Mouse (Mus musculus) adrenal gland, postnatal 25 days (tissue): ENCODE results near the gene Gm45021. TPM values are rescaled to one million over a fixed set of nuclear protein-coding genes. Genes with fewer than 3 reads are reported as not detected.

Experiments
- DNase-seq: peaks from one replicate; pipeline ENCODE4 v3.0.0; 2021; ENCODE audit warnings: mixed read lengths
- total RNA-seq: library from RNA; stranded (reverse); gene quantifications from 2 replicates; pipeline ENCODE4 v1.2.3, GENCODE M21; 2021

Gene Gm45021
- total RNA-seq, 1 experiment from 2014 or later, result not detected

DNA sequence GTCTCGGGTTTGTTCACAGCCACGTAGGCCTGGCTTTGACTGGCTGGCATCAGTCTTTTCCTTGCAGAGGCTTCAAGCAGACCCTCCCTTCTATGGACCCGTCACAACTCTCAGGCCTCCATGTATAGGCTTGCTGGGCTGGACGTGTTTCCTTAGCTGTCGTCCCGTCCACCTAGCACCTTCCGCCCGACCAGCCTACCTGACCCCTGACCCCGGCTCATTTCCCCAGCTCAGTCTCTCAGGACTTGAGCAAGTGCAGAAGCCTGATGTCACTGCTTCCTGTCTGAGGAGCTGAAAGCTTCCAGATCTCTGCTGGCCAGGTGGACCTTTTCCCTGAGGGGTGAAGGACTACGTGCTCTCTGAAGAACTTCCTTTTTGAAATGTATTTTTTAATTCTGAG is 16.1 kb upstream of the Gm45021 start:
- no peak for DNase-seq

DNA sequence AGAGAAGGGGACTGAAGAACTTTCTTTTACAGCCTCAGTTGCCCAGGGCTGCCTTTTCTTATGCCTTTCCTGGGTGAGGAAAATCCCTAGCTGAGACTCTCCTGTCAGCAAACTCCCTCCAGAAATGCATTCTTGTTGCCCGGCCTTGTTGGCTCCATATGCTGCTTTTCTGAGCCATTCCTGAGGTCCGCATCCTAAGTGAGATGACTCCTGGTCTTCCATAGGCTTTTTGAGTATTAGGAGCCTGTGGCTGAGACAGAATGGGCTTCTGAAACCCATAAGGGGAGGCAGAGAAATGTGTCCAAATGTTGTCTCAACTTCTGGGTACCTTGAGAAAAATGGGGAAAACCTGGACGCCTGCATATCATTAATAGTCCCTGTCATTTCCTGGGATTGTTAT is 15.4 kb upstream of the Gm45021 start:
- DNase-seq, result no peak

DNA sequence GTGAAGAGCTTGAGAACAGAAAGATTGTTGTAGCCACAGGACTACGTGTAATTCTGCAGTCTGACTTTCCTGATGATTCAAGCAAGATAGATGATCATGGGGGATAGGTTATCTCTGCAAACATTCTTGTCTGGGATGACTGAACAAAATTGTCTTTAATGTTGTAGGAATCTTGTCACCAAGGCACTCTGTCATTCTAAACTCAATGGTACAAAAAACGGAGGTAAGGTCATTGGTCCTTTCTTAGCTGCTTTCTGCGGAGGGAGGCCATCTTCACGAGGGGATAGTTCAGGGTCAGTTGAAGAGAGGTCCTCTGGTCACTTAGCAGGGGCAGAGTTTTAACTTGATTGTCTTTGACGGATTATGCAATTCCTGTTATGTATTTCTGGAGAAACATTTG is 10.7 kb upstream of the Gm45021 start:
- DNase-seq, result no peak

DNA sequence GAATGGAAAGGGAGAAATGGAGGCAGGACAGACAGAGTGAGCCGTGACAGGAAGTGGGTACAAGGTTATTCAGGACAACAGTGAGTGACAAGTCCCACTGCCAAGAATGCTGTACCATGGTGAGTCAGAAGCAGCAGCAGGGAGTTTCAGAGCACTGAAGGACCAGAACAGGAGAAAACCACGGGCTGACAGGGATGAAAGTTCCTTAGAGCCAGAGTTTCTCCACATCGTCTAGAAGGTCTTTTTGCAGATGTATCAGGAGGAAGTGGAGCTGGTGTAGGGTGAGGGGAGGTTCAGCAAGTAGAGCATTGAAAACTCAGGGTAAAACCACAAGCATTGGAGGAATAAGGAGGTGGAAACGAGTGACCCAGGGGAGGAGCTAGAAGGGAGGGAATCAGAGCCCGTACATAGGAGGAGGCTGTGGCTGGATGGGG is 10.2 kb upstream of the Gm45021 start:
- no peak for DNase-seq

DNA sequence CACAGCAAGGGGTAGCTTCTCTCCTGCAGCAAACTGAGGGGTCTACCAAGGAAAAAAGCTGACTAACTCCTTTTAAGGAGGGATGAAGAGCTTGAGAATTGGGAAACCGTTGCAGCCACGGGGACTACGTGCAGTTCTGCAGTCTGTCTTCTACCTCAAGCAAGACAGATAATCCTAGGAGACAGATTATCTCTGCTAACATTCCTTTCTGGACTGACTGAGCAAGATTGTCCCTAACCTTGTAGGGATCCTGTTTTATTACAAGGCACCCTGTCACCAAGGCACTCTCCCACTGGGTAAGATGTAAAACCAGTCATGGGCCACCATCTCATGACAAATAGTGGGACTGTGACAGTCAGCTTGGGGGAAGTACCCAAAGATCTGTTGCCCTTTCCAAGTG is 8.2 kb upstream of the Gm45021 start:
- DNase-seq, result no peak

DNA sequence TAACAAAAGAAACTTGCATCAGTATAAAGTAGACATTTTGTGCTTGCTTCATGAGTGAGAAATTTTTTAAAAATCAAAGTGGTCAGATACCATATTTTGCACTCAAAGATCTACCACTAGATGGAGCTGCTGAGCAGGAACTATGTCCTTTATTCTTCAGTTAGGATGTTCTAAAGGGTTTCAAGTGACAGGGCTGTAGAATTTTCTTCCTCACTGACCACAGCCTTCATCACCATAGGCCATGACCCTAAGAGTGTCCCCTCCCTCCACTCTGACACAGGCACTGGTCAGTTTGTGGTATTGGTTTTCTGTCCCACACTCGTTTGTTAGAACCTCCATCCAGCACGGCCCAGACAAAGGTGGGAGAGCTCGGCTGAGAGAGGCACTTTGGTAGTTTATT is 7.4 kb upstream of the Gm45021 start:
- DNase-seq, result no peak

DNA sequence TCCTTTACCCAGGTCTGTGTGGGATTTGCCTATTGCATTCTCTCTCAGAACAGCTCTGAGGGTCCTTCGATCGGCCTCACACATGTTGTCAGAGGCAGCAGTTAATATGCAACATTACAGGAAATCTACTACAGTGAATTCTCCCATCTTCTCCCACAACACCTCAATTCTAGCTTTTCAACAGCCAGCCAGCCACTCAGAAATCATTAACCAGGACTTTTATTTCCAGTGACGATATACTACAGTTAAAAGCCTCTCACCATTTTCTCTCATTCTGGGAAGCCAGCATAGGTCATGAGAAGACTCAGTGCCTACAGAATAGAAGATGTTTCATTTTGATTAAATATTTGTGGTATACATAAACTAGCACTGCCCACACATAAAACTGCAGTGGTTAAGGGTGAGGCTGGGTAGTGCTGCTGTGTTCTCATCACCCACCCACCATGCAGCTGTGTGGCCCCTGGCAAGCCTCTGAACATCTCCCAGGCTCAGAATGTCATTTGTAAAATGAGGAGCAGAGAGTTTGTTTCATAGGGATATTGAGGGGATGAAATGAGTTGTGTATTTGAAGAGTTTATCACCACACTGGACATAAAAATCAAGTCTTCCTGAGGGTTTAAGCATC is 1.9 kb downstream of the Gm45021 start:
- no peak for DNase-seq

DNA sequence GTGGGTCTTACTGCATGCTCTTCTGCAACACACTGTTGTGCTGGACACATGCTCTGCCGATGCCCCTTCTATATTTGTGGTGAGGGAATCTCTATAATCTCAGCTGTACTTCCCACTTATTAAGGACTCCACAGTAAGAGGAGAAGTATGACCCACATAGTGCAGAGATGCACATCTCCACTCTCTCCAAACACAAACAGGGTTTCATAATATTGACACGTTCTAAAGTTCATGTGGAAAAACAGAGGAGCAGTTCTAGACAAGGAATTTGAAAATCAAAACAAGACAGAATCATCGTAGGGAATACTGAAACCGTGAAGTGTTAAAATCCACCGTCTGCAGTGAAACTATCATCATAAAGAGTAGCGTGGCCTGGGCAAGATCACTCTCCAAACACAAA is 2.5 kb downstream of the Gm45021 start:
- DNase-seq, result no peak

DNA sequence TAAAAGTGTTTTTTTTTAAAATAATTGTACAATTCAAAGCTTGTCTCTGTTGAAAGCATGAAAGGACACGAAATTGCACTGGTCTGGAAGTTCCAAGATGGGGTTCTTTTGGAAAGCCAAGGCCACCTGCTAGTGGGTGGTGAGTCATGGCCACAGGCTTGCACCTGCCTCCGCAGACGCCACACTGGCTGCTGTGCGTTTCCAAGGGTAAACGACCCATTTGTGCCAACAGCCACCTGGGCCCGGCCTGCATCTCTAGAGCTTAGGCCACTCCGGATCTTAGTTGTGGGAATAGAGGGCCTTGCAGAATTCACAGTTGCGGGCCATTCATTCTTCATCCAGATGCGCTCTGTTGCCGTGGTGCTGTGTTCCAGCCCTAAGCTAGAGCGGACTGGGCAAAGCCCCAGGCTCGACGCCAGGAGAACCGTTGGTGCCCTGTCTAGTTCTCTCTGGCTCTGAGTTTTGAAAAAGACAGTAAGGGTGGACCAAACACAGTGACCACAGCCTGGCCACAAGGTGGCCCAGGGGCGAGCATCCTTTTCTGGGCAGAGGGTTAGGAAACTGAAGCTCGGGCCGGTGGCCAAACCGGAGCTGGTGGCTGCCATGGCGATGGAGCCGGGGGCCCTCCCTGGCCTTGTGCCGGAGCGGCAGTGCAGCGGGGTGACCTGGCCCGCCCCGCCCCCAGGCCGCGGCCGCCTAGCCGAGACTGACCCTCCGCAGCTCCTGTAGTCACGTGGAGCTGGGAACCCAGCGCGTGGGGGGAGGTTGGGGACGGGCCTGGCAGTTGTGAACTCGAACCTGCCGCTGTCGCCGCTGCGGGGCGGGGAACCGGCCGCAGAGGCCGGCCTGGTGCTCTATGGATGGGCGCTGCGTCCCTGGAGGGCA is 4.0 kb downstream of the Gm45021 start, which contains the start of the genes Repin1 and Gm44965:
Gene Repin1 (plus strand): TSS at position 726 of the 885 bp plus-strand sequence.
Gene Gm44965 (plus strand): TSS at position 784 of the 885 bp plus-strand sequence.
- DNase-seq, result peak; percentile 97

DNA sequence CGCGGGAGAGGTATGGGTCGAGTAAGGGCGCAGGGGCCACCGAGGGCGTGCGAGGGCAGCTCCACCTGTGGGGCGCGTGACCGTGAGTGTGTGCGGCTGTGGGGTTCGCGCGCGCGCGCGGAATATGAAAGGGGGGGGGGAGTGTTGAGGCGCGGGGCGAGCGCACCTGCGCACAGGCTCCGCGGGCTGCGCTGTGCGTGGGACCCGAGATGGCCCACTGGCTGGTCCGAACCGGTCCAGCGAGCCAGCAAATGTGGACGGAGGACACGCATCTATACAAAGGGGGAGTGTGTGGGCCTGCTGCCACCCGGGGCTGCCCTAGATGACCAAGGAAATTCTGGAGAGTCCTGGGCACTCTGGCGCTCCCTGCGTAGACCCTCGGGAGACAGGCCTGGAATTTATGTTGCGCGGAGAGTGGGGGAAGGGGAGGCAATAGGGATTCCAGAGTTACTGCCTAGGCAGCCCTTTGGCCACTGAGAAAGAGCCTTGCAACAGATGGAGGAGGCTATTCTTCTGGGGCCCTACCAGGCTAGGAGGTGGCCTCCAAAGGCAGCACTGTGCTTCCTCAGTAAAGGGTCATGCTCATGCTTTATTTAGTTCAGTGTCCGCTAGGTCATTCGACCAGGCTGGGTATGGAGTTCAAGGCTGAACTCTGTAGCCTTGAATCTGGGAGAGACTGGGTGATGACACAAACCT is 4.8 kb downstream of the Gm45021 start:
- DNase-seq, result no peak

DNA sequence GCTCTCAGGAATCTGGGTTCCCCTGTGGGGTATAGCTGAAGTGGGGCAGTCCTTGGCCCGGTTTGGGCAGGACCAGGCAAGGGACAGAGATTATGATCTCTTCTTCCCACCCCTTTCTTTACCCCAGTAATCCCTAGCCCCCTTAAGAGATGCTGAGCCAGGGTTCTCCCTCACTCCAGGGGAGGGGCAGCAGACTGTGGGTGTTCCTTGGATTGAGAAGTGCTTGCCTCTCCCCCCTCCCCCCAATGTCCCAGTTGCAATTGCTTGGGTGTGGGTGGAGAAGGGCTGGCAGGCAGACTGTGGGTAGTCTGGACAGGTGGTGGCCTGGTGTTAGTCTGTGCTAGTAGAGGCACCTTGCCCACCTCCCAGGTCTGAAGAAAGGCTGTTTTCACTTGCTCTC is 5.9 kb downstream of the Gm45021 start:
- no peak for DNase-seq

DNA sequence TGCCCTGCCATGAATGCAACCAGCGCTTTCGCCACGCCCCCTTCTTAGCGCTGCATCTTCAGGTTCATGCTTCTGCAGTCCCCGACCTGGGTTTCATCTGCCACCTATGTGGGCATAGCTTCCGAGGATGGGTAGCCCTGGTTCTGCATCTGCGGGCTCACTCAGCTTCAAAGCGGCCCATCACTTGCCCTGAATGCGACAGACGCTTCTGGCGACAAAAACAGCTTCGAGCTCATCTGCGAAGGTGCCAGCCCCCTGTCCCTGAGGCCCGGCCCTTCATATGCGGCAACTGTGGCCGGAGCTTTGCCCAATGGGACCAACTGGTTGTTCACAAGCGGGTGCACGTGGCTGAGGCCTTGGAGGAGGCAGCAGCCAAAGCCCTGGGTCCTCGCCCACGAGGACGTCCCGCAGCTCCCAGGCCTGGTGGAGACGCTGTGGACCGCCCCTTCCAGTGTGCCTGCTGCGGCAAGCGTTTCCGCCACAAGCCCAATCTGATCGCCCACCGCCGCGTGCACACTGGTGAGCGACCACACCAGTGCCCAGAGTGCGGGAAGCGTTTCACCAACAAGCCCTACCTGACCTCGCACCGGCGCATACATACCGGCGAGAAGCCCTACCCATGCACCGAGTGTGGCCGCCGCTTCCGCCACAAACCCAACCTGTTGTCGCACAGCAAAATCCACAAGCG is 7.3 kb downstream of the Gm45021 start:
- DNase-seq, result no peak

DNA sequence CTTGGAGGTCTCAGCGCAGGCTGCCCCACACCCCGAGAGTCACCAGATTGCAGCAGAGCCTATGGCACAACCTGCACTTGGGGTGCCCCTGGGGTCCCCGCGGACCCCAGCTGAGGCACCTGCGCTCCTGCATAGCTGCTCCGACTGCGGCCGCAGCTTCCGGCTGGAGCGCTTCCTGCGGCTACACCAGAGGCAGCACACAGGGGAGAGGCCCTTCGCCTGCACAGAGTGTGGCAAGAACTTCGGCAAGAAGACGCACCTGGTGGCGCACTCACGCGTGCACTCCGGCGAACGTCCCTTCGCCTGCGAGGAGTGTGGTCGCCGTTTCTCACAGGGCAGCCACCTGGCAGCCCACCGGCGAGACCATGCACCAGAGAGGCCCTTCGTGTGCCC is 7.8 kb downstream of the Gm45021 start:
- no peak for DNase-seq

DNA sequence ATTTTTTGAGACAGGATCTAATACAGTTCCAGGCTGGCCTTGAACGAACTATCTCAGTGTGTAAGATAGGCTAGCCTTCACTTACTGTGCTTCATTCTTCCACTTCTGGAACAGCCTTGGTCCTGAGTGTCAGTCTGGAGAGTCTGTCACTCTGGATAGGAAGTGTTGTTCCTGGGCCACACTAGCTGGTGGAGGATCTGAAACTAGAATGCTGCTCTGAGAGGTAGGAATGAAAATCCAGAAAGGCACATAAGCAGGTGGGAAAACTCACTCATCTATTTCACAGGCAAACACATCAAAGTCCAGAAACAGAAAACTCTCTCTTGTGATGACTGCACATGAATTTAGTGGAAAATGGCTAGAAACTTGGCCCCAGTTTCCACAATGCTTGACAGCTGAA is 11.2 kb downstream of the Gm45021 start:
- DNase-seq, result no peak

DNA sequence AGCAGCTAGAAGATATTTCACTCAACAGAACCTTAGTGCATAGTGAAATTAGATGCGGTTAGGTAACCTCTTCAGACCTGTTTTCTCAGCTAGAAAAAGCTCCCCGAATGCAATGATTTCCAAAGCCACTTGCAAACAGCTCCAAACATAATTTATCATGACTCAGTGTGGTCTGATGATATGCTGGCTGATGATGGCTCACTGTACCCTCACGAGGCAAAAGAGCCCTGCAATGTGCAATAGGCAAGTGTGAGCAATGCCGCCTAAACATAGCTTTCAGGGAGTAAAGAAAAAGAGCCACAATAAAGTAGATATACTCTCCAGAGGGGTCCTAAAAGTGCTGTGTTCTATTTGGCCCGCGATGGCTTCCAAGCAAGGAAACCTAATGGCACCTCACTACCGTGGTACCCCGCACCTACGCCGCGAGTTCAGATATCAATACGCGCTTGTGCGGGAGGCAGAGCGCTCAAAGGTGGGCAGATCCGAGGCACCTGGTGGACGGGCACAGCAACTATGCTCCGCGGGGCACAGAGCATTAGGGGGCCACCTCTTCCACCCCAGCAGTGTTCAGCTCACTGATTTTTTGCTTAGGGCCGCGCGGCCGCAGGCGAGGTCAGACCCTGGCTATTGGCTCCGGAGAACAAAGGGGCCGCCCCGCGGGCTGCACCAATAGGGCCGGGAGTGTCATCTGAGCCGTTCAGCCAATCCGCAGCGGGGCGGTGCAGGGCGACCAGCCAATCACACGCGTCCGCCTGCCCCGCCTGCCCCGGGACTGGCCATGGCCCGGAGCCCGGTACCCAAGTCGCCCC is 12.1 kb downstream of the Gm45021 start, which contains the start of gene Zfp775:
Gene Zfp775 (plus strand): TSS at position 793 of the 809 bp plus-strand sequence.
- DNase-seq, result peak; percentile 98

DNA sequence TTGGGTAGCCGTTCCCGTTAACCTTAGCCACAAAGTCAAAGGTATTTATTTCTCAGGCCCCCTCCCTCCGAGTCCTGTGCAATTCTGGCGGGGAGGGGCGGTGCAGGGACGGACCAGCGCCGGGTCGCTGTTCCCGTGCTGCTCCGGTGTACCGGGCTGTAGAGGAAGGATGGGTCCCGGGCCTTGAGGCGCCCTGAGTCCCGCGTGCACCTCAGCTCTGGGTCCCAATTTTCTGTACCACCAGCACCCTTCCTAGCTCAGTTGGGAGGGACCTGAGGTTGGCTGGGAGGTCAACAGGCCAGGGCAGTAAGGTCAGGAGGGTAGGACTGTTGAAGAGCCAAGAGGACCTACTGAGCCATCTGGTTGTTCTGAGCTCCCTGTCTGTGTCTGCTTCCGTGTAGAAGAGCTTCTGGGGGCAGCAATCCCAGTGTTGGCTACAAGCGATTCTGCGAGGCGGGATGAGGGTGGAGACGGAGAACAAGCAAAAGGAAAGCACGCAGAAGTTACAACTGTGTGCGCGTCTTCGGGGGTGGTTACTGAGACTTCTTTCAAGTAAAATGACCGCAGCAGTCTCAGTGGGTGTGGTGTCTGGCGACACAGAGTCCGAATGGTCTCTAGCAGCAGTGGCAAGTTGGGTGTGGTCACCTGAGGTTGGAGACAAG is 12.8 kb downstream of the Gm45021 start:
- DNase-seq, result no peak

DNA sequence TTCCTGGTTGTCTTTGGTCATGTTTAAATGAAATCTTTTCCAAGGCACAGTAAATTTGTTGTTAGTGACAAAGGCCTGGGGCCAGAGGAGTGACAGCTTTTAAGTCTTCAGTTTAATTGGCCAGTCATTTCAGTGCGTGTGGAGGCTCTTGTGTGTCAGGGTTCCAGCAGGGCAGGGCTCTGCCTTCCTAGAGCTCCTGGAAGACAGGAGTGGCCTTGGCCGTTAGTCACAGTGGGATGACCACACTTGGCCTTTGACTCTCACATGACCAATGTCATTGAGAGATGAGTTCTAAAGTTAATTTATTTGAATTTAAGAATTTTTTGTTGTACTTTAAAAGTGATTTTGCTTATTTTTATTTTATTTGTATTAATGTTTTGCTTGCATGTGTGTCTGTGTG is 18.7 kb downstream of the Gm45021 start:
- DNase-seq, result peak; percentile 53

DNA sequence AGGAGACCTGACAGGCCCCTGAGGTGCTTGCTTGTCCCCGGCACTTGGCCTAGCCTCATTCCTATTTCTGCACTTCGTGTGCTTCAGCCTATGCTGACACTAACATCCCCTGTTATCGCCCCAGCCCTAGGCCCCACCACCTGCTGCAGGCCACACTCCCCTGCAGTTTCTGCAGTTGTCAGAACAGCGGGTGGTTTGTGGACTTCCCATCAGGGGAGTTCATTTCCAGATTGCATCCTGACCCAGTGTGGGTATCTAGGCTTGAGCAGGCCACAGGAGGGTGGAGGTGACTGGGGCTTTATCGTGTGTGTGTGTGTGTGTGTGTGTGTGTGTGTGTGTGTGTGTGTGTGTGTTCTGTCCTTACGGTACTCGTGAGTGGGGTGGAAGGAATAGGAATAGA is 20.1 kb downstream of the Gm45021 start:
- DNase-seq, result no peak

DNA sequence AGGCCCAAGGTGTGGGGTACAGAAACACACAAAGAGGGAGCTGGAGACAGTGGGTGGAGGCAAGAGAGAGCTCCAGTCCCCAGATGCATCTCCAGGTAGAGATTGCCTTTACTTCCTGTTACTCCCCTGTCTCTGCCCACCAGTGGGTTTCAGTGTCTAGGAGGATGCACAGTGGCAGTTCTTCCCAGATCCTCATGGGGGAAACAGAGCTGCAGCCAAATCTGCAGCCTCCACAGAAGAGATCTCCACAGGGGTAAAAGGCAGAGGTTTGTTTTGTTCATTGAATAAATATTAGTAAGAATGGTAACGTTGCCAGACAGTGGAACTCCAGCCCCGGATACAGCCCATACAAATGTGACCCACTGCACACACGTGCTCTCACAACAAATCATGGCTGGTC is 21.2 kb downstream of the Gm45021 start:
- no peak for DNase-seq

DNA sequence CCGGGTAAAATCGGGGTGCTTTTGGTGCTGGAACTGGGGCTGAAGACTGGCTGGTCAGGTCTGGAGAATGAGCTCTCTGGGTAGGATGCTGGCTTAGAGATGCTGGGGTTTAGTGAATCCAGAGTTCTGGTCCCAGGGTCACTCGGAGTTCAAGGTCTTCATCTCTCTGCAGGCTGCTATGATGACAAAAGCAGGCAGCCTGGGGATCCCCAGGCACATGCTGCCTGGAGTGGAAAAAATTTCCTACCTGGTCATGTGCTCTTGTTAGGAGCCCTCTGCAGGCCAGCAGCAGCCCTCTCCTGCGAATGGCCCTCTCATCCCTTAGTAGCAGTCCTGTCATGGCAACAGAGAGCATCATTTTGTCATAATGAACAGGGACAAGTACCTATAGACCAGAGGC is 24.1 kb downstream of the Gm45021 start:
- DNase-seq, result no peak

DNA sequence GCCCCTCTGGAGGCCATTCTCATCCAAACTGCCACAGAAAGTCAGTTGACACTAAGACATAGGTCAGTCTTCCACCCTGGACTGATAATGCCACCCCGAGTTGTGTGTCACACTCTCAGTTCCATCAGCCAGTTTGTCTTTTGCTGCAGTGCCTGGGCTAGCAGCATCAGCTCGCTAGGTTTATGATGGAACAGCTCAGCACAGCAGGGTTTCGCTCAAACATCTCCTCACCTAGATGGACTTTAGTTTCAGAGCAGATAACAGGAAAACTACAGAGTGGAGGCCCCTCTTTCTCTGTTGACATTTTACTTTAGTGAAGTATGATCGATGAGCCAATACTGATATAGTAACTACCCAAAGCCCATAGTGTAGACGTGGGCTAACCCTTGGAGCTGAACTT is 25.3 kb downstream of the Gm45021 start:
- DNase-seq, result no peak
